Mouse (Mus musculus) heart, postnatal 25 days (tissue): Measurements from ENCODE around the gene Snrnp48. TPM values are rescaled to one million over a fixed set of nuclear protein-coding genes. Genes with fewer than 3 reads are reported as not detected.

Source experiments
- DNase-seq: peaks from one replicate; pipeline ENCODE4 v3.0.0; 2022; ENCODE audit warnings: low spot score
- intact Hi-C: fragments of 180-260 bp; cut with DNase I; formaldehyde crosslinking; loops from one replicate; pipeline ENCODE4 v1.15.1; 2025
- total RNA-seq, 2 experiments: library from RNA; stranded (reverse); gene quantifications; 2 replicates each; pipeline ENCODE4 v1.2.3; 2021

Gene Snrnp48
- total RNA-seq, 2 experiments from 2014 or later, result 9.7 to 10.3 TPM

DNA sequence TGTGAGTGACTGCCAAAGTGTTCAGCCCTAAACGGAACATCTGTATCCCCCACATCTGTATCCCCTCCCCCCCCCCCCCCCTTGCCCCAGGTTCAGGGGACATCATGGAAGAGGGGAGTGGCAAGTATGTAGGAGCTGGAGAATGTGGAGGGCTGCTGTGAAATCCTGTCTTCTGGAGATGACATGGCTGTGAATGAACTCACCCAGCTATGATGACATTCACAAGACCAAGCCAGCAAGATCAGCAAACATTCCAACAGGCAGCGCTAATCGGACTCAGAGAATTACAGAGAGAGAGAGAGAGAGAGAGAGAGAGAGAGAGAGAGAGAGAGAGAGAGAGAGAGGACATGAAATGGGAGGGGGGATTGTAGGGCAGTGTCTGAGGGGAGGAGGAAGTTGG, 46.5 kb downstream of the Snrnp48 start:
- no peak for DNase-seq
- intact Hi-C loops, result no loop called here

- DNase-seq, result peak; percentile 48
- intact Hi-C loops, result no loop called here
These were observed 49.0 kb downstream of the Snrnp48 start for GRCm38 (mm10) chr13:38253696-38254095.

DNA sequence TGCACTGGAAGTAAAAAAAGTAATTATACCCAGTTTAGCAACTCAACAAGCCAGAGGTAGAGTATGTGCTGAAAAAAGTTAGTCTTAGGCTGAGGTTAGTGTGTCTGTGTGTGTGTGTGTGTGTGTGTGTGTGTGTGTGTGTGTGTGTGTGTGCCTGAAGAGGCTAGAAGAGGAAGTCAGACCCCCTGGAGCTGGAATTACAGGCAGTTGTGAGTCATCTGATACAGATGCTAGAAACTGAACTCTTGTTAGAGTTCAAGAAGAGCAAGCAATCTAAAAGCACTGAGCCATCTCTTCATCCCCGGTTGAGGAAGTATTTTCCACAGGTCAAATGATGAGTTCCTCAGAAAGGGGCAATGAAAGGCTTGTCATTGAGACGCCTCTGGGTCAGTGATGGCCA, 54.2 kb downstream of the Snrnp48 start:
- DNase-seq, result no peak
- intact Hi-C loops, result no loop called here

DNA sequence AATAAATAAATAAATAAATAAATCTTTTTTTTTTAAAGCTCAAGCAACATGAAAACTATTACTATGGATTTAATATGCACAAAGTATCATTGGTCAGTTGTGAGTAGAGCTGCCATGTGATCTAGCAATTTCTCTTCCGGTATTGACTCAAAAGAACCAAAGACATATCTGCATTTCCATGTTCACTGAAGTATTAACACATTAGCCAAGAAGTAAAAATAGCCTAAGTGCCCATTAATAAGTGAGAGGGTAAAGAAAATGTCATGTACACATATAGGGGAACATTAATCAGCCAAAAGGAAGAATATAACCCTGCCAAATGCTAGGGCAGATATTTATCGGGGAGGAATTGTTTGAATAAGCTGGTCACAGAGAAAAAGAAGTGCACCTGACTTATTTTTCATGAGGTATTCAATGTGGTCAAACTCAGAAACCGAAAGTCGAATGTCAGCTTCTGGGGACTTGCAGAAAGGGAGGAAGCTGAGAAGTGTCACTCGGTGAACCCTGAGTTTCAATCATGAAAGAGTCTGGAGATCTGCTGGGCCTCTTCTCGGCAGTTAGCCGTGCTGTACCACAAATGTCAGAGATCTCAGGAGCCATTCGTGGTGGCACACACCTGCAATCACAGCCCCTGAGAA, 64.4 kb downstream of the Snrnp48 start:
- DNase-seq, result no peak
- intact Hi-C loops, result no loop called here

GRCm38 (mm10) chr13:38272624-38273023, 67.9 kb downstream of the Snrnp48 start:
- DNase-seq, result no peak
- intact Hi-C loops, result no loop called here

Other genes starting within 250 kb of the Snrnp48 start
- gene Ssr1, start 210.7 kb upstream of the Snrnp48 start, total RNA-seq, result 10 to 100 TPM; 41.8 to 41.9 TPM
- 10 to 100 TPM in 1 of 2 experiments, 1 to 10 TPM in 1; 8.8 to 10.6 TPM for gene Riok1, start 167.9 kb upstream of the Snrnp48 start, total RNA-seq
- gene Cage1, start 167.9 kb upstream of the Snrnp48 start, total RNA-seq, result 1 to 10 TPM; 1.3 TPM
- 100 to 1,000 TPM; 435 to 451 TPM for gene Dsp, start 53.6 kb upstream of the Snrnp48 start, total RNA-seq
- gene Bmp6, start 140.2 kb downstream of the Snrnp48 start, total RNA-seq, result 10 to 100 TPM; 19.6 to 23.8 TPM